Mouse (Mus musculus): ENCODE measurements around the gene Dglucy.
"Not testable (repeated sequence)": the region's sequence is repeated elsewhere in the genome, so short reads cannot be mapped to it uniquely, and the experiment has no call there.

The Dglucy gene

DNA sequence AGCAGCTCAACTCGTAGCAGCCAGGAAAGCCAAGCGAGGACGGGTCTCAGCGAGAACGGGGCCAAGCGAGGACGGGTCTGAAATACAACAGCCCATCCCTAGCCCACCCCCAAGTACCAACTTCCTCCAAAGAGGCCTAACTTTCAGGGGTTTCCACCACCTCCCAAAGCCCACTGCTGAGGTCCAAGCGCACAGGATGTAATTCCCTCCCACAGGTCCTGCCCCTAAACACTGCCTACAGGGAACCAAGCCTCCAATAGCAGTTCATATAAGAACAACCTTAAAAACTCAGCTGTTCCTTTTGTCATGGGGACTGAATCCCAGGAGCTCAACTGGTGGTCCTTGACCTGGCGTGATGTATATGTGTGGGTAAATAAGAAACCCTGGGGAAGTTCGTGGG is 1.6 kb downstream of the Dglucy start:
- no peak for DNase-seq (ENCODE audit: low read depth, low spot score)

GRCm38 (mm10) chr12:100781428-100782120 is 2.7 kb downstream of the Dglucy start:
- no peak for DNase-seq (ENCODE audit: low read depth, low spot score)

GRCm38 (mm10) chr12:100784152-100784551 is 5.3 kb downstream of the Dglucy start:
- no peak for DNase-seq (ENCODE audit: low read depth, low spot score)

DNA sequence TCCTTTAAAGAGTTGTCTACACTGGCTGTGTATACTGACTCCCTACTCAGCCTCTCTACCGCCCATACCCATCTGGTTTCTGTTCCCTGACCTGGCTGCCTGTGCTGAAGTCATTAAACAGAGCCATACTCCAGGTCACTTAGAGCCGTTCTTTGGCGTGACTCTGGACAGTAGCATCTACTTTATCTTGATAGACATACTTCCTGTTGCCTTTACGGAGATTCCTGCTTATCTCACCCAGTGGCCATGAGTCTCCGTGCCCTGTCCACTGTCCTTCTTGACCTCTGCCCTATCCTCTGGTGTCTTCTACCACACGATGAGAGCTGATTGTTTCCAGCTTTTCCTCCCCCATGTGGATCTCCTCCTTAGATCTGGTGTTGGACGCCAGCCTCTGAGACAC is 6.5 kb downstream of the Dglucy start:
- DNase-seq (ENCODE audit: low read depth, low spot score), result no peak

- no peak for DNase-seq (ENCODE audit: low read depth, low spot score)
These were observed 11.2 kb downstream of the Dglucy start for GRCm38 (mm10) chr12:100789981-100790550.

GRCm38 (mm10) chr12:100791425-100791824 is 12.6 kb downstream of the Dglucy start:
- no peak for DNase-seq (ENCODE audit: low read depth, low spot score)

- no peak for DNase-seq (ENCODE audit: low read depth, low spot score)
These were observed 15.8 kb downstream of the Dglucy start for GRCm38 (mm10) chr12:100794450-100795230.

DNA sequence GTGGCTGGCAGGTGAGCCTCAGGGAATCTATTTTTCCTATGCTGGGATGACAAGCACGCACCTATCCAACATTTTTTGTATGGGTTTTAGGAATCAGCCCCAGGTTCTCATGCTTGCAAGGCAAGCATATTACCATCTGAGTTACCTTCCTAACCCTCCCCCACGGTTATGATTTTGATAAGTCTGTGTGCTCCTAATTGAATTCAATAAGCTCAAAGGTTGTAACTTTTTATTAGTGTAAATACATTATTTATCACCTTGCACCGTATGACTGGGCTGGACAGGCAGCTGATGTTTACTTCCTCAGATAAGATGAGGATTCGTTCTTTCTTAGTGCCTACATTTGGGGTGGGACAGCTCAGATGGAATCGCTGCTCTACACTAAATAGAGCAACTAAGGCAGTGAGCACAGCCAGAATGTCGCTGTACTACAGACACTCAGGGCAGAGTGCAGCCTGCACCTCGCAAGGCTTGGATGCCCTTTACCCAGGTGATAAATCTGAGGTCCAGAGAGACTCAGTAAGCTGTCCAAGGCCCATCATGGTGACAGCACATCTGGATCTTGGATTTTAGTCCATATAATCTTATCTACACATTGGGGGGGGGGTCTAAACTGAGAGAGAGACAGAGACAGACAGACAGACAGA is 16.7 kb downstream of the Dglucy start:
- no peak for DNase-seq (ENCODE audit: low read depth, low spot score)

- DNase-seq (ENCODE audit: low read depth, low spot score), result not testable (repeated sequence)
These were observed 24.5 kb downstream of the Dglucy start for GRCm38 (mm10) chr12:100803391-100803790.

GRCm38 (mm10) chr12:100807280-100807679 is 28.4 kb downstream of the Dglucy start:
- DNase-seq (ENCODE audit: low read depth, low spot score), result peak; percentile 15

GRCm38 (mm10) chr12:100808609-100809280 is 29.9 kb downstream of the Dglucy start:
- no peak for DNase-seq (ENCODE audit: low read depth, low spot score)

- DNase-seq (ENCODE audit: low read depth, low spot score), result no peak
These were observed 31.7 kb downstream of the Dglucy start for GRCm38 (mm10) chr12:100810542-100810941.

DNA sequence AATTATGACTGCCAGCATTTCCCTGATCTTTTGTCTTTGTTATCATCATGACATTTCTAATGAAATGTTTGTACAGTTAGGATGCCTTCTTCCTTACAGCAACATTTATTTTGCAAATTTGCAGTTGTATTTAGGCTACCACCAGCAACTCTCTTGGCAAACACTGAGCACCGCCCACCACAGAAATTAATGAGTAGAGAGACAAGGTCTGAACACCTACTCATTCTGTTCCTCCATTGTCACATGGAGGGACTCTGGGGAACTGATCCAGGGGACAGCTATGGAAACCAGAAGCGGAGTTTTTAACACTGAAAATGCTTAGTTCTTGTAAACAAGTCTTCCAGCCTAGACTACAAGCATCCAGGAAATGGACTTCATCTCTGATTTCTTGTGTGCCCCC is 35.0 kb downstream of the Dglucy start:
- no peak for DNase-seq (ENCODE audit: low read depth, low spot score)

DNA sequence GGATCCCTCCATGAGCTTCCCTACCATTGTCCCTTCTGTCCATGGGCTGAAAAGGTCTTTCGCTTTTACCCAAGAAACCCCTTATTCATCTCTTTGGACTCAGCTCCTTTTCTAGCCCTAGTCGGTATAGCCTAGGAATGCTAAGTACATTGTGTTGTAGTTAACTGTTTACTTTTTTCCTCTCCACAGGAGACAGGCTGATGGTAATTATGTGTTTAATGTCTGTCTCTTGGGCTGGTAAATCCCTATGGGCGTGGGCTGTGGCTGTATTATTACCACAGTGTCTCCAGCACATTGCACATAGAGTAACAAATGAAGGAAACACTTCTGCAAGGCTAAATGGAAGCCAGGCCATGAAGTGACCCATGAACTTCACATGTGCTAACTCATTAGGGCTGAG is 35.8 kb downstream of the Dglucy start:
- DNase-seq (ENCODE audit: low read depth, low spot score), result no peak

DNA sequence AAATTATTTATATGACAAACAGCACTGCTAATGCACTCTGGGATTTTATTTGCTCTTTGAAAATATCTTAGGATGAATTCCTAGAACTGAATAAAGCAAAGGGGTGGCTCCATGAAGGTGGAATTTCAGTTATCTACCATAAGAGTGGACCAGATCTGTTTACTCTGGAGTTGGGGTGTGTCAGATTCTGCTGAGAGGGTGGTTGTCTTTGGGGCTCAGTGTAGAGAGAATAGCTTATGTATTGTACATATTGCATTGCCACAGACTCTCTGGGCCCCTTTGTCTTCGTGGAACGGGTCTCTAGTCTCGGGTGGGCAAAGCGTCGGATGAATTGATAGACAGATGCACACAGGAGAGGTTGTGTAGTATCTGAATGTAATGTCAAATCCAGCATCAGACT is 38.0 kb downstream of the Dglucy start:
- DNase-seq (ENCODE audit: low read depth, low spot score), result no peak

- DNase-seq (ENCODE audit: low read depth, low spot score), result no peak
These were observed 41.1 kb downstream of the Dglucy start for GRCm38 (mm10) chr12:100819965-100820364.

GRCm38 (mm10) chr12:100831021-100831420 is 52.2 kb downstream of the Dglucy start:
- no peak for DNase-seq (ENCODE audit: low read depth, low spot score)

DNA sequence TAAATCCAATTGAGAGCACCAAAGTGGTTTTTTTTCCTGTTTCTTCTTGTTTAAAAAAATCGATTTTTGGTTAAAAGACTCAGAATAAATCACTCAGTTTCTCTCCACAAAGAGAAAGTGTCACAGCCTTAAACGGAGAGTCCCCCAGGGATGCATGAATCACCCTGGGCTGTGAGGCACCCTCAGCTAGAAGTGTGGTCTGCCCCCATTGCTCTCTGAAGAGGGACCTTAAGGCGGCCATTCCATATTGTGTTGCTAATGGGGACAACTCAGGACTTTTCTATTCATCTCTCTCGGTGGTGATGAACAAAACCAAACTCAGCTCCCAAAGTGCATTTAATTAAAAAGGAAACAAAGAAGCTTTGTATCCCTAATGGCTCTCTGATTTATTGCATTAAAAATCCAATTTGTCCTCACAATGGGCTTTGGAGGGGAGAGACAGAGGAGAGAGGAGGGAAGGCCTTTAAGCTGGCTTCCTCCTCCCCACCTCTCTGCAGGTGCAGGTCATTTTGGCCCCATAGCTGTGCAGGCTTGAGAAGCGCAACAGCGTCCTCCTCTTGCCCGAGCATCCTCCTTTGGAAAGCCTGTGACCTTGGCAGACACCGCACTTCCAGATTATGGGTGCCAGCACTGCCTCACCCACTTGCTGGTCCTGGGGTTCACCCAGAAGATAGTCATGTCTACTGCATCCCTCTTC is 52.9 kb downstream of the Dglucy start:
- no peak for DNase-seq (ENCODE audit: low read depth, low spot score)

DNA sequence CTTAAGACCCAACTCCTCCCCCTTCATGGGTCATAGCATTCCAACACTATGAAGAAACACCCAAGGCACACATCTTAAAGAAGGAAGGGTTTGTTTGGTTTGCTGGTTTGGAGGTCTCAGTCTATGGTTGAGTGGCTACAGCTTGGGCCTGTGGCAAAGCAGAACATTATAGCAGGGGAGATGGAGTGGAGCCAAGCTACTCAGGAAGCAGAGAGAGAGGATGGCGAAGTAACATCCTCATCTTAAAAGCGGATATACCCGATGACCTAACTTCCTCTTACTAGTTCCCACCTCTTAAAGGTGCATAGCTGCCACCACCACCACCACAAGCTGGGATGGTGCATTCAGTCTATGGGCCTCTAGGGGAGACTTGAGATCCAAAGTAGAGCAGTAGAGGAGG is 58.4 kb downstream of the Dglucy start:
- peak; percentile 71 for DNase-seq (ENCODE audit: low read depth, low spot score)

GRCm38 (mm10) chr12:100839079-100839600 is 60.3 kb downstream of the Dglucy start:
- peak; percentile 43 for DNase-seq (ENCODE audit: low read depth, low spot score)

GRCm38 (mm10) chr12:100839926-100840325 is 61.1 kb downstream of the Dglucy start:
- DNase-seq (ENCODE audit: low read depth, low spot score), result no peak

All from CD4-positive helper T cell, adult 2 months (primary cell).